Comparison of ENCODE assay signal across 8 mouse cellular contexts in genomic region chr8:84454532-84454931, GRCm38 (mm10).
A peak's percentile ranks its signal among the peaks of the same experiment; 100 is the strongest.
DNase-seq lines count a peak whose midpoint lies in the region; ATAC-seq lines count a peak whose summit lies in the region.

No protein-coding gene starts in this region.

- no peaks in the 10 kb centered on the region for H3K4me1 ChIP-seq in midbrain, embryonic 14.5 days (ENCODE audit: control insufficient read depth, insufficient read depth, low read length)
- peaks cover 16% of the 10 kb centered on the region for H3K4me1 ChIP-seq in midbrain, embryonic 13.5 days (replicated peaks)
- H3K4me1 ChIP-seq in neural tube, embryonic 11.5 days (ENCODE audit: control insufficient read depth, insufficient read depth, low read length): no peaks in the 10 kb centered on the region

- no peak overlapping the region for H3K4me3 ChIP-seq in midbrain, embryonic 14.5 days (replicated peaks; ENCODE audit: low read depth, low read length)
- no peak overlapping the region for H3K4me3 ChIP-seq in midbrain, embryonic 13.5 days (replicated peaks)
- no peak overlapping the region for H3K4me3 ChIP-seq in neural tube, embryonic 11.5 days (ENCODE audit: low read depth, low read length)

- DNase-seq in midbrain, embryonic 14.5 days: peak; percentile 37
- peak; percentile 62 for DNase-seq in adrenal gland, adult 2 months
- peak; percentile 87 for DNase-seq in forelimb bud, embryonic 11.5 days (ENCODE audit: low read depth, low spot score)
- peak; percentile 74 for DNase-seq in kidney, postnatal 25 days
- DNase-seq in neural tube, embryonic 11.5 days (ENCODE audit: low spot score): peak; percentile 69
- no peak for DNase-seq in frontal cortex, postnatal 25 days (ENCODE audit: low spot score in 2 of 2)

- H3K27me3 ChIP-seq in midbrain, embryonic 14.5 days (ENCODE audit: control insufficient read depth, insufficient read depth, low read length): no peaks in the 10 kb centered on the region
- H3K27me3 ChIP-seq in midbrain, embryonic 13.5 days: no peaks in the 10 kb centered on the region
- H3K27me3 ChIP-seq in neural tube, embryonic 11.5 days (ENCODE audit: control insufficient read depth, insufficient read depth, low read length): no peaks in the 10 kb centered on the region

- H3K4me2 ChIP-seq in midbrain, embryonic 14.5 days (ENCODE audit: low read length): no peak overlapping the region
- H3K4me2 ChIP-seq in midbrain, embryonic 13.5 days (replicated peaks): no peak overlapping the region
- H3K4me2 ChIP-seq in neural tube, embryonic 11.5 days (ENCODE audit: low read depth): no peak overlapping the region

- no peak for ATAC-seq in midbrain, embryonic 14.5 days (ENCODE audit: low FRiP score, low TSS enrichment)
- no peak for ATAC-seq in midbrain, embryonic 13.5 days
- no peak for ATAC-seq in neural tube, embryonic 11.5 days (ENCODE audit: insufficient read depth, low FRiP score, low TSS enrichment)
- ATAC-seq in erythroblast, adult 5-6 weeks (replicated peaks; ENCODE audit: low FRiP score, poor library complexity, severe bottlenecking): no peak

- no peaks in the 10 kb centered on the region for H3K36me3 ChIP-seq in midbrain, embryonic 14.5 days (ENCODE audit: control insufficient read depth, insufficient read depth, low read length)
- H3K36me3 ChIP-seq in midbrain, embryonic 13.5 days: 0 out of 2 replicates have a peak, but pooled peaks cover 8% of the 10 kb centered on the region
- H3K36me3 ChIP-seq in neural tube, embryonic 11.5 days (ENCODE audit: control insufficient read depth, insufficient read depth, low read length): no peaks in the 10 kb centered on the region

- H3K27ac ChIP-seq in midbrain, embryonic 14.5 days (replicated peaks; ENCODE audit: low read depth, low read length): no peak overlapping the region
- H3K27ac ChIP-seq in midbrain, embryonic 13.5 days: no peak overlapping the region
- no peak overlapping the region for H3K27ac ChIP-seq in neural tube, embryonic 11.5 days (ENCODE audit: low read depth, low read length)

- no peak overlapping the region for H3K9ac ChIP-seq in midbrain, embryonic 14.5 days (replicated peaks; ENCODE audit: low read length)
- no peak overlapping the region for H3K9ac ChIP-seq in midbrain, embryonic 13.5 days (replicated peaks)
- H3K9ac ChIP-seq in neural tube, embryonic 11.5 days (ENCODE audit: low read length): no peak overlapping the region

- H3K9me3 ChIP-seq in midbrain, embryonic 14.5 days (ENCODE audit: control insufficient read depth, low read length): no peaks in the 10 kb centered on the region
- no peaks in the 10 kb centered on the region for H3K9me3 ChIP-seq in midbrain, embryonic 13.5 days
- no peaks in the 10 kb centered on the region for H3K9me3 ChIP-seq in neural tube, embryonic 11.5 days (ENCODE audit: control insufficient read depth, low read length)

- 39% methylated on average over 6 of the region's 6 CpGs for WGBS in midbrain, embryonic 14.5 days
- 42% methylated on average over 6 of the region's 6 CpGs for WGBS in midbrain, embryonic 13.5 days
- WGBS in neural tube, embryonic 11.5 days: 48% methylated on average over 6 of the region's 6 CpGs

Comparison
In these comparisons a context has a peak if more than half of its experiments do, and no peak if none do; other contexts are left out.
1. DNase-seq: peak in midbrain, embryonic 14.5 days (single experiment), adrenal gland, adult 2 months (single experiment), forelimb bud, embryonic 11.5 days (single experiment), kidney, postnatal 25 days (2 of 2) and neural tube, embryonic 11.5 days (single experiment); none in frontal cortex, postnatal 25 days (0 of 2).